Mouse (Mus musculus): Measurements from ENCODE around the gene Twistnb. TPM values are rescaled to one million over a fixed set of nuclear protein-coding genes. Genes with fewer than 3 reads are reported as not detected.

Gene Twistnb
- polyA plus RNA-seq, 1 experiment from 2014 or later, result 55.5 TPM

GRCm38 (mm10) chr12:33424329-33424728 is 5.1 kb upstream of the Twistnb start:
- Histone ChIP-seq H3K4me1 (ENCODE audit: control insufficient read depth, insufficient read depth, low read length) (no peaks in the 10 kb centered on the region), H3K27ac (ENCODE audit: low read depth, low read length) (no peak overlapping the region), H3K4me3 (ENCODE audit: low read depth, low read length) (no peak overlapping the region), H3K4me2 (ENCODE audit: low read depth, low read length) (no peak overlapping the region), H3K9me3 (ENCODE audit: control insufficient read depth, low read length) (no peaks in the 10 kb centered on the region), H3K36me3 (ENCODE audit: control insufficient read depth, insufficient read depth, low read length) (no peaks in the 10 kb centered on the region), H3K27me3 (ENCODE audit: control insufficient read depth, insufficient read depth, low read length) (no peaks in the 10 kb centered on the region), H3K9ac (replicated peaks; ENCODE audit: low read depth, low read length) (no peak overlapping the region)
- peak; percentile 47 for ATAC-seq (ENCODE audit: low read depth)
- 22% methylated on average over 3 of the region's 3 CpGs for whole genome bisulfite sequencing

- no peaks in the 10 kb centered on the region for H3K36me3 ChIP-seq (ENCODE audit: control insufficient read depth, insufficient read depth, low read length)
- H3K27ac ChIP-seq (ENCODE audit: low read depth, low read length), result no peak overlapping the region
- no peaks in the 10 kb centered on the region for H3K27me3 ChIP-seq (ENCODE audit: control insufficient read depth, insufficient read depth, low read length)
- peaks cover 5% of the 10 kb centered on the region for H3K4me1 ChIP-seq (ENCODE audit: control insufficient read depth, insufficient read depth, low read length)
- H3K4me2 ChIP-seq (ENCODE audit: low read depth, low read length), result no peak overlapping the region
- no peak for ATAC-seq (ENCODE audit: low read depth)
- no peaks in the 10 kb centered on the region for H3K9me3 ChIP-seq (ENCODE audit: control insufficient read depth, low read length)
- H3K4me3 ChIP-seq (ENCODE audit: low read depth, low read length), result no peak overlapping the region
- no peak overlapping the region for H3K9ac ChIP-seq (replicated peaks; ENCODE audit: low read depth, low read length)
- 24% methylated on average over 3 of the region's 3 CpGs for WGBS
These were observed 2.1 kb upstream of the Twistnb start for GRCm38 (mm10) chr12:33427293-33427692.

DNA sequence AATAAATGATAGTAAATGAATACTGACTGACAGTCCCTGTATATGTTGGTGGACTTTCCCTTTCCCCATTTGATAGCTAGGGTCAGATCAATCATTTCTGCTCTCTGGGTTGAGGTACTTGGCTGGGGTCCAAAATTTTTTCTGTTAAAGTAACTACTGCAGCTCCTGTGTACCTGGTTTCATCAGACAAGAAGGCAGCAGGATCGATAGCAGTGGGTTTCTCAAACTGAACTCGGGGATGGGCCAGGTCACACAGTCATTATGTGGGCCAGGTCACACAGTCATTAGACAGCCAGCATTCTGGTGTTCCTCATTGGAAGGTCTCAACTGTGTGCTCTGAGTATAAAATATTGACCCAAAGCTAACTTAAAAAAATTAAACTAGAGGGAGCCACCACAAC is 1.7 kb upstream of the Twistnb start:
- Histone ChIP-seq H3K4me2 (ENCODE audit: low read depth, low read length) (no peak overlapping the region), H3K27ac (ENCODE audit: low read depth, low read length) (no peak overlapping the region), H3K36me3 (ENCODE audit: control insufficient read depth, insufficient read depth, low read length) (no peaks in the 10 kb centered on the region), H3K9me3 (ENCODE audit: control insufficient read depth, low read length) (no peaks in the 10 kb centered on the region), H3K27me3 (ENCODE audit: control insufficient read depth, insufficient read depth, low read length) (no peaks in the 10 kb centered on the region), H3K4me3 (ENCODE audit: low read depth, low read length) (no peak overlapping the region), H3K4me1 (ENCODE audit: control insufficient read depth, insufficient read depth, low read length) (peaks cover 5% of the 10 kb centered on the region), H3K9ac (replicated peaks; ENCODE audit: low read depth, low read length) (no peak overlapping the region)
- WGBS, result 74% methylated on average over 2 of the region's 2 CpGs
- no peak for ATAC-seq (ENCODE audit: low read depth)

GRCm38 (mm10) chr12:33433812-33434211 is 4.4 kb downstream of the Twistnb start:
- ATAC-seq (ENCODE audit: low read depth), result no peak
- H3K4me2 ChIP-seq (ENCODE audit: low read depth, low read length), result no peak overlapping the region

DNA sequence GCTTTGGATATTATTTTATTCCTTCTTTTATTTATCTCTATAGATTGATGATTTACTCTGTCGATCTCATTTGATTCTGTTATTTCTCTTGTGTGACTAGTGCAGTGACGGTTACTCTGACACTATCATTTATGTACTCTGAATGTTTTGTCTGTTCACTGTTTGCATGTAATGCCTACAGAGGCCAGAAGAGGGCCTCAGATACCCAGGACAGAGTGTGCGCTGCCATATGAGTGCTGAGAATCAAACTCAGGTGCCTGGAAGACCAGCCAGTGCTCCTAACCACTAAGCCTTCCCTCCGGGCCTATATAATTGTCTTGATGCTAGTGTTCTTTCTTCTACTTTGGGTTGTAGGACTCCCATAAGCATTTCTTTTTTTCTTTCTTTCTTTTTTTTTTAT is 5.3 kb downstream of the Twistnb start:
- H3K4me1 ChIP-seq (ENCODE audit: control insufficient read depth, insufficient read depth, low read length), result peaks cover 5% of the 10 kb centered on the region
- no peak for ATAC-seq (ENCODE audit: low read depth)

More at GRCm38 (mm10) chr12:33433812-33434211, 4.4 kb downstream of the Twistnb start:
- Histone ChIP-seq H3K9me3 (ENCODE audit: control insufficient read depth, low read length) (no peaks in the 10 kb centered on the region), H3K4me1 (ENCODE audit: control insufficient read depth, insufficient read depth, low read length) (peaks cover 5% of the 10 kb centered on the region), H3K36me3 (ENCODE audit: control insufficient read depth, insufficient read depth, low read length) (no peaks in the 10 kb centered on the region; the same call in 1 of the 2 replicates), H3K9ac (replicated peaks; ENCODE audit: low read depth, low read length) (no peak overlapping the region), H3K27me3 (ENCODE audit: control insufficient read depth, insufficient read depth, low read length) (no peaks in the 10 kb centered on the region), H3K4me3 (ENCODE audit: low read depth, low read length) (no peak overlapping the region), H3K27ac (ENCODE audit: low read depth, low read length) (no peak overlapping the region)
- WGBS, result 89% methylated on average over 9 of the region's 9 CpGs

DNA sequence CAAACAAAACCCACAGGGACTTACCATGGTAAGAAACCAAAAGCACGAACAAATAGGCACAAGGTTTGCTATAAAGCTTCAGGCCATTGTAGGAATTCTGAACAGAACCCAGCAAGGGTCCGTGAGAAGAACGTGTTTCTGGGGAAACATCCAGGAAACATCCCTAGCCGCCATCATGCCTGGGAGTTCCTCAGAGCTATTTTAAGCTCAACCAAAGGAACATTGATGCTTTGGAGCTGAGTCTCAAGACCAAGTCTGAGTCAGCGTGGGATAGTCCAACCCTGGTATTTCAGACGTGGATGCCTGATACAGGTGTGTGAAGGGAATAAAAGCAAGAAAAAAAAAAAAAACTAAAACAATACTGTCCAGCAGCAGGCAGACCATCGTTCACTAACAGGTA is 26.0 kb downstream of the Twistnb start:
- H3K9ac ChIP-seq (replicated peaks; ENCODE audit: low read depth, low read length), result no peak overlapping the region
- no peaks in the 10 kb centered on the region for H3K4me1 ChIP-seq (ENCODE audit: control insufficient read depth, insufficient read depth, low read length)
- H3K9me3 ChIP-seq (ENCODE audit: control insufficient read depth, low read length), result no peaks in the 10 kb centered on the region
- H3K36me3 ChIP-seq (ENCODE audit: control insufficient read depth, insufficient read depth, low read length), result no peaks in the 10 kb centered on the region
- H3K27me3 ChIP-seq (ENCODE audit: control insufficient read depth, insufficient read depth, low read length), result no peaks in the 10 kb centered on the region
- ATAC-seq (ENCODE audit: low read depth), result no peak
- H3K4me3 ChIP-seq (ENCODE audit: low read depth, low read length), result no peak overlapping the region
- H3K4me2 ChIP-seq (ENCODE audit: low read depth, low read length), result no peak overlapping the region
- no peak overlapping the region for H3K27ac ChIP-seq (ENCODE audit: low read depth, low read length)
- 77% methylated on average over 7 of the region's 7 CpGs for WGBS

More for the DNA sequence above, 5.3 kb downstream of the Twistnb start:
- H3K27ac ChIP-seq (ENCODE audit: low read depth, low read length), result no peak overlapping the region
- H3K27me3 ChIP-seq (ENCODE audit: control insufficient read depth, insufficient read depth, low read length), result no peaks in the 10 kb centered on the region
- H3K9ac ChIP-seq (replicated peaks; ENCODE audit: low read depth, low read length), result no peak overlapping the region
- no peak overlapping the region for H3K4me3 ChIP-seq (ENCODE audit: low read depth, low read length)
- H3K36me3 ChIP-seq (ENCODE audit: control insufficient read depth, insufficient read depth, low read length), result peaks cover 2% of the 10 kb centered on the region; the same call in 1 of the 2 replicates
- 99% methylated on average over 4 of the region's 4 CpGs for WGBS
- H3K4me2 ChIP-seq (ENCODE audit: low read depth, low read length), result no peak overlapping the region
- H3K9me3 ChIP-seq (ENCODE audit: control insufficient read depth, low read length), result no peaks in the 10 kb centered on the region

DNA sequence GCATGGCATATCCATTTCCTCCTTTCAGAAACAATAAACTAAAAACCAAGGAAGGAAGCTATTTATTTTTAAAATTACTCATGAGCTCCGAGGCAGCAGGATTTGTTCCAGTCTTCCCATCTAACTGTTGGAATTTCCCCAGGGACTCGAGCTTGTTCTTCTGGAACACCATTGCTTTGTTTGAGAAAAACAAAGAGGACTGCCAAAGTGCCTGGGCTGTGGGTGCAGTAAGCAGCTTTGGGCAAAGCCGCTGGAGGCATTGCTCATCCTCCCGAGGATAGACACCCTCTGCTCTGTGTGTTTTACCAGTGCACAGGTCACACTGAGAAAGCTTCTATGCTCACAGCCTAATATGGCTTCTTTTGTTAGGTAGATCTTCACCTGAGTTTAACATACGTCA is 26.8 kb downstream of the Twistnb start:
- no peaks in the 10 kb centered on the region for H3K9me3 ChIP-seq (ENCODE audit: control insufficient read depth, low read length)
- no peak overlapping the region for H3K4me3 ChIP-seq (ENCODE audit: low read depth, low read length)
- H3K4me1 ChIP-seq (ENCODE audit: control insufficient read depth, insufficient read depth, low read length), result no peaks in the 10 kb centered on the region
- H3K36me3 ChIP-seq (ENCODE audit: control insufficient read depth, insufficient read depth, low read length), result no peaks in the 10 kb centered on the region
- no peak overlapping the region for H3K27ac ChIP-seq (ENCODE audit: low read depth, low read length)
- no peak overlapping the region for H3K4me2 ChIP-seq (ENCODE audit: low read depth, low read length)
- no peak for ATAC-seq (ENCODE audit: low read depth)
- H3K27me3 ChIP-seq (ENCODE audit: control insufficient read depth, insufficient read depth, low read length), result no peaks in the 10 kb centered on the region
- H3K9ac ChIP-seq (replicated peaks; ENCODE audit: low read depth, low read length), result no peak overlapping the region
- WGBS, result 51% methylated on average over 5 of the region's 5 CpGs

GRCm38 (mm10) chr12:33480975-33481374 is 51.5 kb downstream of the Twistnb start:
- H3K4me1 ChIP-seq (ENCODE audit: control insufficient read depth, insufficient read depth, low read length), result no peaks in the 10 kb centered on the region
- no peak overlapping the region for H3K4me2 ChIP-seq (ENCODE audit: low read depth, low read length)
- no peaks in the 10 kb centered on the region for H3K9me3 ChIP-seq (ENCODE audit: control insufficient read depth, low read length)
- H3K27me3 ChIP-seq (ENCODE audit: control insufficient read depth, insufficient read depth, low read length), result no peaks in the 10 kb centered on the region
- 26% methylated on average over 5 of the region's 5 CpGs for WGBS
- H3K27ac ChIP-seq (ENCODE audit: low read depth, low read length), result no peak overlapping the region
- no peak overlapping the region for H3K4me3 ChIP-seq (ENCODE audit: low read depth, low read length)
- H3K36me3 ChIP-seq (ENCODE audit: control insufficient read depth, insufficient read depth, low read length), result no peaks in the 10 kb centered on the region
- ATAC-seq (ENCODE audit: low read depth), result peak; percentile 46; the same call in 1 of the 2 replicates
- no peak overlapping the region for H3K9ac ChIP-seq (replicated peaks; ENCODE audit: low read depth, low read length)

DNA sequence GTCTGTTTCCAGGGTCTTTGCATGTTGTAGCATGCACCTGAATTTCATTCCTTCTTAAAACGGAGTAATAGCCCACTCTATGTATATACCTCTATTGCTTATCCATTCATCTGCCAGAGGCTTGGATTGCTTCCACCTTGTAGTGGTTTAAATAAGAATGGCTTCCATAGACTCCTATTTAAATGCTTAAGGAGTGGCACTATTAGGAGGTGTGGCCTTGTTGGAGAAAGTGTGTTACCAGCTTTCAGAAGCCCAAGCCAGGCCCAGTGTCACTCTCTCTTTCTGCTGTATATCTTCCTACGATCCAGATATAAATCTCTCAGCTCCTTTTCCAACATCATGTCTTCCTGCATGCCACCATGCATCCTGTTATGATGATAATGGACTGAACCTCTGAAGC is 53.5 kb downstream of the Twistnb start:
- Histone ChIP-seq H3K4me2 (ENCODE audit: low read depth, low read length) (no peak overlapping the region), H3K27me3 (ENCODE audit: control insufficient read depth, insufficient read depth, low read length) (no peaks in the 10 kb centered on the region), H3K4me3 (ENCODE audit: low read depth, low read length) (no peak overlapping the region), H3K9me3 (ENCODE audit: control insufficient read depth, low read length) (no peaks in the 10 kb centered on the region), H3K36me3 (ENCODE audit: control insufficient read depth, insufficient read depth, low read length) (no peaks in the 10 kb centered on the region), H3K9ac (replicated peaks; ENCODE audit: low read depth, low read length) (no peak overlapping the region), H3K4me1 (ENCODE audit: control insufficient read depth, insufficient read depth, low read length) (no peaks in the 10 kb centered on the region), H3K27ac (ENCODE audit: low read depth, low read length) (no peak overlapping the region)
- ATAC-seq (ENCODE audit: low read depth), result no peak
- 86% methylated on average over 2 of the region's 2 CpGs for WGBS

All from neural tube, embryonic 14.5 days (tissue).